Mouse (Mus musculus) urinary bladder, postnatal 36 days (tissue): ENCODE measurements around the gene Gpr158.
"Not testable (repeated sequence)": the region's sequence is repeated elsewhere in the genome, so short reads cannot be mapped to it uniquely, and the experiment has no call there.

Experiments
- DNase-seq, 2 experiments: peaks; one replicate each; pipeline ENCODE4 v3.0.0; 2022; ENCODE audit warnings: low spot score in 2 of 2, mixed read lengths in 1 of 2

The Gpr158 gene

DNA sequence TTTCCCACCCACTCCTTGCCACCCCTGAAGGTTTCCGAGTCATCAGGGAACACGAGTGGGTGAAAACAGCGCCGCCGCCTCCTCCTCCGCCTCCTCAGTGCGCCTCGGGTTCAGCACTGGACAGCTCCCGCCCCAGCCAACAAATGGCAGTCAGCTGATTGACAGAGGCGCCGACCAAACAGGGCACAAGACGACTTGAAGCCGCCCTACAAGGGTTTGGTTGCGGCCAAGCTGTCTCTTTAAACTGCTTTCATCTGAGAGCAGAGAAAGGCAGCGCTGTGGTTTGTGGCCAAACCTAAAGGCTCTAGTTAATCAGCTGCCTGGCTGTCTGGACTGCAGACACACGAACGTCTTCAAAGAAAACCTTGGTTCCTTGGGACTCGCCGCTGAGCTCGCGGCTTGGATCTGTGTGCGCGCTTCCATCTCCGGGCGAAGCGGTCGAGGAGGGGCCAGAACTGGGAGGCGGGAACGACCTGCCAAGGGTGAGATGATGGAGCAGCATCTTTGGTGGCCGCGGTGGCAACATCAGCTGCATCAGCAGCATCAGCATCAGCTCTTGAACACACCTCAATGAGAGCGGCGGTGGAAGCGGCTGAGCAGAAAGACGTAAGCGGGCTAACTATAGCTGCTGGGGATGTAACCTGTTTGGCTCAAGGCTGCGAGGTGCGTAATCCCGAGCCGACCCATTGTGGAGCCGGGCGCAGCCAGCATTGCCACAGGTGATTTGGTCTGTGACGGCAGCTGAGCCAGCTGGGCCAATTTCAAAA lies at the start of gene Gpr158:
Gpr158 (plus strand) TSS at position 198 of the 767 bp plus-strand sequence.
- DNase-seq: peak; percentile 8 to 42

DNA sequence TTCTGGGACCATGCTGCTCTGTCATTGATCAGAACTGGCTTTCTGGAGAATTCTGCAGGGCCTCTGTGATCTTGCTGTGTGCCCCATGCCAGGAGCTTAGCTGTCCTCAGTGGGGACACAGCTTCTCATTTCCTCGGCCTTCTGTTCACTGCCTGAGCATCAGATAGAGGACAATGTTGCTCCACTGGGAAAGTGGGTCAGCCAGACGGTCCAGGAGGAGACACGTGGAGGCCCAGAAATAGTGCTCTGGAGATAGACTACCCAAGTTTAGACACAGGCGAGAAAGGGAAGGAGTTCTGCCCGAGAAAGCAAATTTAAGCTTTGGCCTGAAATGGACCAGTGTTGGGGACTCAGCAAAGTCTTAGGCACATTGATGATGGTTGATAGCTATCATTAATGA lies 23.5 kb upstream of the Gpr158 start:
- no peak for DNase-seq

DNA sequence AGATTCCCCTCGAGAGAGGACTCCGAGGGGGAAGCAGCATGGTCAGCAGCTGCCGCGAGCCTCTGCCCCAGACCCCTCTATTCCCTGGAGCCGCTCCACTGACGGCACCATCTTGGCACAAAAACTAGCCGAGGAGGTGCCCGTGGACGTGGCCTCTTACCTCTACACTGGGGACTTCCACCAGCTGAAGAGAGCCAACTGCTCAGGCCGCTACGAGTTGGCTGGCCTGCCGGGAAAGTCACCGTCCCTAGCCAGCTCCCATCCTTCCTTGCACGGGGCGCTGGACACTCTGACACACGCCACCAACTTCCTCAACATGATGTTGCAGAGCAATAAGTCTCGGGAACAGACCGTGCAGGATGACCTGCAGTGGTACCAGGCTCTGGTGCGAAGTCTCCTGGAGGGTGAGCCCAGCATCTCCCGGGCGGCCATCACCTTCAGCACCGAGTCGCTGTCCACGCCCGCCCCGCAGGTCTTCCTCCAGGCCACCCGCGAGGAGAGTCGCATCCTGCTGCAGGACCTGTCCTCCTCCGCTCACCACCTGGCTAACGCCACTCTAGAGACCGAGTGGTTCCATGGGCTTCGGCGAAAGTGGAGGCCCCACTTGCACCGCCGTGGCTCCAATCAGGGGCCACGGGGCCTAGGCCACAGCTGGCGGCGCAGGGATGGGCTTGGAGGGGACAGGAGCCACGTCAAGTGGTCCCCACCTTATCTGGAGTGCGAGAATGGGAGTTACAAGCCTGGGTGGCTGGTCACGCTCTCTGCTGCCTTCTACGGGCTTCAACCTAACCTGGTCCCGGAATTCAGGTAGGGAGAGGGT lies 1.2 kb downstream of the Gpr158 start:
- no peak for DNase-seq

DNA sequence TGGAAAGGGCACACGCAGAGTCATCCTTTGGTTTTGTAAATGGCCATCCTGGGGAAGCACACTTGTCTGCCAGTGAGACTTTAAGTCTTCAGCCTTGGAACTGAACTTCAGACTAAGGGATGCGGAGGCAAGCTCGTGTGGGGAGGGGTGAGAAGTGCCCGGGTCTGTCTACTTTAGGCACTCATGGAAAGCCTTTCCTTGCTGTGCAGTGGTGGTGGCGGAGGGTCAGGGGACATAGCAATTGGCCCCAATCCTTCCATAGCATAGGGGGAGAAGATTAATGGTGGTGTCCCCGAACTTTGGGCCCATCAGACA lies 1.8 kb downstream of the Gpr158 start:
- no peak for DNase-seq

GRCm38 (mm10) chr2:21369556-21369955 lies 2.2 kb downstream of the Gpr158 start:
- DNase-seq: no peak

DNA sequence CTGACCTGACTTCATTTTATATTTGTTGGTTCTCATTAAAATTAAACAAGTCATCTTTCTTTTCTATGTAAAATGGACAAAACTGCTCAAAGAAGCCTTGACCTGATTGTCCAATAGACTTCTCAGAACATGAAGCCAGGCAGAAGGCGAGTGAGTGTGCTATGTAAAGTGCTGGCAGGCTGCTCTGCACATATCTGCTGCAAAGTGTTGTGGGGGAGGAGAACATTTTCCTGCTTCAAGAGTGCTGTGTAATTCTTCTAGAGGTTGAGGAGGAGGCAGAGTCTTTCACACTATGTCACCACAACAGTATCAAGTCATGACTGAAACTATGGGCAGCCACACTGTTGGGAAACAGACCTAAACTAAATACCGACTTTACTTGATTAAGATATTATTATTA lies 12.2 kb downstream of the Gpr158 start:
- no peak for DNase-seq

DNA sequence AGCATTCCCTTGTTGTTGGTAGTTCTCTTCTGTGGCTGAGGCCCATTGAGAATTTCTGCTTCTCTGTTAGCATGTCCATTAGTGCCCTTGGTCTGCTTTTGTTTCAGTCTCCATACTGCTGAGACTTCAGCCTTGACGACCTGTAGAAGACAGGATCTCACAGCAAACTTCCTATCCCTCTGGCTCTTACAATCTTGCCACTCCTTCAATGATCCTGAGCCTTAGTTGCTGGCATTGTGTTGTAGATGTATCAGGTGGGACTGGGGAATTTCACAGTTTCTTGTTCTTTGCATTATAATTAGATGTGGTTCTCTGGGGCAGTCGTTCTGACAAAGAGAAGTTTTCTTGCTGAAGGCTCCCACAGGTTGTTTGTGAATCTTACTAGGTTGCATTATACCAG lies 25.4 kb downstream of the Gpr158 start:
- no peak for DNase-seq

DNA sequence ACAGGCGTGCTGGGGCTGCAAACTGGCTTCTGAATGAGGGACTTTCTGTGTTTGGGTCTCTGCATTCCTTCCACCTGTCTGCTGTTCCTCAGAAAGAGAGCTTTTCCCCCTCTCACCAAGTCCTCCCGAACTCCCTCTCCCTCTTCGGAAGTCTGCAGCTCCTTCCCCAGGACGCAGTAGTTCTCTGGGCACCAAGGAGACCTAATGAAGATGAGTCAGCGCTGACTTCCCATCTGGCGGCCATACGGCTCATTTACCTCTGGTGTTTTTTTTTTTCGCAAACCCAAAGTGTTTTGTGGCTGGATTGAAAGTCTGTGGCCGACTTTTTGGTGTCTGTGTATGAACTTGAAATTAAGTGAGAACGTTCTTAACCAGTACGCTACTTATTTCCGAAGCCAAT lies 30.0 kb downstream of the Gpr158 start:
- DNase-seq: no peak

DNA sequence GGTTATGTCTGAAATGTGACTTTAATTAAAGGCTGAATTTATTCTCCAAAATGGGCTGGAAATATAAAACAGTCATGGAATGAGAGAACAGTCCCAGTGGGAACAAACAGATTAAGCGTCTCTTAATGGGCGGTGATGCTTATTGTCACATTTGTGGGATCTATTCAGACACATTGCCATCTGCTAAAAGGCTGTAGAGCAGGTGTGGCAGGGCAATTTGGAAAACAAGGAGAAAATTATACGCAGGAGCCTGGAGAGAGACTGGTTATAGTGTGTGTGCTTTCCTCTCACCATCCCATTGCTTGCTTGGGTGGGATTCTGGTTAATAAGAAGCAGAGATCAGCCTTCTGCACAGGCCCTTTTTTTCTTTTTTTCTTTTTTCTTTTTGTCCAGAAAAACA lies 32.3 kb downstream of the Gpr158 start:
- no peak for DNase-seq

- no peak for DNase-seq
These were observed 38.3 kb downstream of the Gpr158 start for GRCm38 (mm10) chr2:21405617-21406016.

DNA sequence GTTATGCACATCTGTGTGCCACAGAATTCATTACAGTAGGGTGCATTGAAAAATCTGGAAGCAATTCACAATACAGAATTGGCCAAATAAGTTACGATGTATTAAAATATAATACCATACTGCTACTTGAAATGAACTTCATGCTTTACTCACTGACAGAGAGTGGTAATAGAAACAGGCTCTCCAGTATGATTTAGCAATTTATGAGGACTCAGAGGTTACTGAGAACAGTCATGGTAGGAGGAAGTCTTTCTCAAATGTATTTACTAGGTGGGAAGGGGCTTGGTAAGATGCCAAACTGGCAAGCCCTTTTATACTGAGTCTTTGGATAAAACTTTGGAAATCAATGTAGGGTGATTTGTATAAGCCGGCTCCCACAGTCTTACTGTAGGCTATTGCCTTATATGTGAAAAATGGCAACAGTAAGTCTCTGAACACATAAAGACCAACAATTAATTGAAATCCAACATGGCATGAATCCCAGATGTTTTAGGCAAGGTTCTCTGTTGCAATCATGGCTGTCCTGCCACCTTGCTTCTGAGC lies 40.2 kb downstream of the Gpr158 start:
- no peak for DNase-seq

DNA sequence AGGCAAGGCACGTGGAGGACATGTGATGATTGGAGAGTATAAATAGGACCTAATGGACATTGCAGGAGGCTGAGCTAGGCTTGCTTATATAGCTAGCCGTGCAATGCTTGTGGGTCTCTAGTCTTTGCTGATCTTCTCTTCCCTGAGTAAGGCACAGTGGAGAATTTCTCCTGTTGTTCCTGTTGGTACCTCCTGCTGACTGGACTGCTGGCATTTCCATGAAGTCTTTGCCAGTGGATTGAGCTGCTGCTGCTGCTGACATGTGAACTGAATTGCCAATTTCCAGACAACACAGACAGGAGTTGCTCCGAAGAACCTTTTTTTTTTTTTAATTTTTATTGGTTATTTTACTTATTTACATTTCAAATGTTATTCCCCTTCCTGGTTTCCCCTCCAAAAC lies 41.5 kb downstream of the Gpr158 start:
- DNase-seq: no peak

DNA sequence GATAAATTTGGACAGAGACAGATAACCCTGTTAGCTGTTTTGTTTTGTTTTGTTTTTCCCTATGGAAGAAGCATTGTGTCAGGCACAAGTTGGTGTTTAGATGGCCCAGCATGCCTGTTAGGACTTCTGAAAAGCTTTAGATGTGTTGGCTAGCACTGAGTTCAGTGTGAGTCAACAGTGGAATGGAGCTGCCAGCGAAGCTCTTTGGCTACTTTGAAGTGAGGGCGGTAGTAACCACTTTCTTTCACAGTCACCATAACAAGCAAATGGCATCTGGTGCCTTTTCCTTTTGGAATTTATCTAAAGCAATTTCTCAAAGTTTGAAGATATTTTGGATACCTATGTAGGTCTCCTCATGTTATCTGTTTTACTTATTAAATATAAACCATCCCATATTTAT lies 62.9 kb downstream of the Gpr158 start:
- no peak for DNase-seq

DNA sequence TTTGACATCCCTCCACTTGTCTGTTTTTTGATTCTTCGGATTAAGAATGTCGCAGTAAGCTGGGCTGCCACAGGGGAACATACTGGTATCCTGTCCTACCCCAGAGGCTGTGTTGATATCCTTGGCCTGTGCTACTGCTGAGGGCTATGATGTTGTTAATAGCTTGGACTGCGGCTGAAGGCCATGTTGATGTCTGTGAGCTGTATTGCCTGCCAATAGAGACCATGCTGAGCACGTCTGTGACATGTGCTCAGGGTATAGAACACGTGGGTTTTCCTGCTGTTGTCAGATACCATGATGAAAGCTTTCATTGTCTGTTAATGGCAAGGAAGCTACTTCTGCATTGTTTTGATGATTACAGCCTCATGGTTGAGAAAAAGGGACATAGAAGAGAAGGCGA lies 63.8 kb downstream of the Gpr158 start:
- no peak for DNase-seq

GRCm38 (mm10) chr2:21439626-21440025 lies 72.3 kb downstream of the Gpr158 start:
- no peak for DNase-seq

DNA sequence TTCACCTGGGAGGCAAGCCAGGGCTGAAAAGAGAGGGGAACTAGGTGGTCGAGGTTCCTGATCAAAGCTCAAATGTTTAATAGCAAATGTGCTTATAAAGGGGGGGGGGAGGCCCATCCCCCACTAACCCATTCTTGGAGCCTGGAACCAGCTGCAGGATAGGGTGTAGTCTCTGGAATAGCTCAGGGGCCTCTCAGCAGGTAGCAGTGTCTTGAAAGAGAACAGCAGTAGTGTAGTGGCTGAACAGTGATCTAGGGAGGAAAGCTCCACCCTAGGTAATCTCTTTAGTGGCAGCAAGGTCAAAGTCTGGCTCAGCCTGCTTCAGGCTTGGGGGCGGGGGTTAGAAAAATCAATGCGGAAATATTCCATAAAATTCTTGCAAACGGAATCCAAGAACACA lies 93.3 kb downstream of the Gpr158 start:
- not testable (repeated sequence) for DNase-seq

- DNase-seq: no peak
These were observed 107.6 kb downstream of the Gpr158 start for GRCm38 (mm10) chr2:21474957-21475356.

DNA sequence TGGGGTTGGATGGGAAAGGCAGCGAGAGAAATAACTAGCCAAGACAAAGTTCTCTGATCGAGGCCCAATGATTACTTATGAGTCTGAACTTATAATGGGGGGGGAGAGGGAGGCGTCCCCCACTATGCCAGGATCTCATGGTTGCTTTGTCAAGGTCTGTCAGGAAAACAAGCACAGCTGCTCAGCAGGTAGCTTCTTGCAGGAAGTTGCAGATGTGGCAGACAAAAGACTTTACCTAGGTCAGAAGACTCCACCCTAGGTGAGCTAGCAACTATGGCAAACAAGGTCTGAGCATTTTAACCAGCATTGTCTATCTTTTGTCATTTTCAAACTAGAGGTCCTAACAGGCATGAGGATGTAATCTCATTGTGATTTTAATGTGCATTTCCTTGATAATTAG lies 129.5 kb downstream of the Gpr158 start:
- DNase-seq: no peak

DNA sequence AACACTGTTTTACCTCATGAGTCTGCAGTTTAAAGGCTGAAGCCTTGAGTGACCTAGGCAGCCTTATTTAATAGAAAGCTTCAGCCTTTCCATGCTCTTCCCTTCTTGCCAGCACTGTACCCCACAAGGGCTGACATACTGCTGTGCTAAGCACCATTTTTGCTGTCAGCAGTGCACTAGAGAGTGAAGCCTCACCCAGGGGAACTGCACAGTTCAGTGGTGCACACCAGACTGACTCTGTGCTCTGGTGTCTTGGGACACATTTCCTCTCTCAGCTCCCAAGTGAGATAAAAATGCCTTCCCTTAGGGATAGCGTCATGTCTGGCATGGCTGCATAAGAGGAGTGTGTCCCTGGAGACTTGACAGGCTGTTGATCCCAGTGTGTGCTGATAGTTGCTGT lies 130.6 kb downstream of the Gpr158 start:
- no peak for DNase-seq

GRCm38 (mm10) chr2:21499399-21499798 lies 132.1 kb downstream of the Gpr158 start:
- no peak for DNase-seq

DNA sequence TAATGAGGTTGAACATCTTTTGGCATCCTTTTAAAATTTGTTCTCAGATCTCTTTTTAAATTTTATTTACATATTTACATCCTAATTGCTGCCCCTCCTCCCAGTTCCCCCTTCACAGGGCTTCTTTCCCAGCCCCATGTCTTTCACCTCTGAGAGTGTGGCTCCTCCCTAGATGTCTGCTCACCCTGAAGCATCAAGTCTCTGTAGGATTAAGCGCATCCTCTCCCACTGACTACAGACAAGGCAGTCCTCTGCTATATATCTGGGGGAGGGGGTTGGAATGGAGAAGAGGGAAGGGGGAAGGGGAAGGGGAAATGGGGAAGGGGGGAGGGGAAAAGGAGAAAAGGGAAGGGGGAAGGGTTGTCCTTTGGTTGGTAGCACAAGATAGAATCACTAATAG lies 140.1 kb downstream of the Gpr158 start:
- DNase-seq: no peak

- DNase-seq: no peak
These were observed 163.4 kb downstream of the Gpr158 start for GRCm38 (mm10) chr2:21530750-21531149.

DNA sequence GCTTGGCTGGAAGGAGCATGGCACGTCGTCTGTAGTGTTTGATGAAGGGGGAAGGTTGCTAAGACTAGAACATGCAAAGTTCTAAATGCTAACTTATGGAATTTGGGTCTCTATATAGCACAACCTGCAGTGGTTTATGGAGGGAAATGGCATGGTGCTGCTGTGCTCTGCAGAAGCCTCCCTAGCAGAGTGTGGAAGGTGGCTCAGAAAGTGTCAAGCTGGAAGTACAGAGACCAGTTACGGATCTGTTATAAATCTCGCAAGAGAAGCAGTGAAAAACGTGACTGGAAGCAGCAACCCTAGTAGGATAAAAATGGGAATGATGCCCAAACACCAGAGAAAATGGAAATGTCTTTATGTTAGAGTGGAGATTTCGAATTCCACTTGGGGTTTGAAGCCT lies 251.8 kb downstream of the Gpr158 start:
- no peak for DNase-seq
